Mouse (Mus musculus): ENCODE measurements around the gene Ldhc.
"Not testable (repeated sequence)": the region's sequence is repeated elsewhere in the genome, so short reads cannot be mapped to it uniquely, and the experiment has no call there.

The Ldhc gene

DNA sequence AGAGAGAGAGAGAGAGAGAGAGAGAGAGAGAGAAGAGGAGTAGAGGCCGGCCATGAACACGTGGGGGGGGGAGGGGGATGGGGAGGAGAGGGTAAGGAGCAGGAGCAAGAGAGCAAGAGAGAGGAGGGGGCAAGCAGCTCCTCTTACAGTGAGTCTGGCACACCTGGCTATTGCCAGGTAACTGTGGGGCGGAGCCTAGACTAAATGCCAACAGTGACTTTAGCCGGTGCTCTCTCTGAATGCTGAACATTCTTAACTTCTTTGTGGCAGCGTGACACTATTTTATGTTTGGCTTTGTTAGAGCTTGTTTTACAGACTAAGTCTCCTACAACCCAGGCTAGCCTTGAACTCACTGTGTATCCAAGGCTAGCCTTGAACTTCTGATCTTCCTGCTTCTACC lies 18.7 kb upstream of the Ldhc start:
- DNase-seq (ENCODE audit: low spot score), result no peak

DNA sequence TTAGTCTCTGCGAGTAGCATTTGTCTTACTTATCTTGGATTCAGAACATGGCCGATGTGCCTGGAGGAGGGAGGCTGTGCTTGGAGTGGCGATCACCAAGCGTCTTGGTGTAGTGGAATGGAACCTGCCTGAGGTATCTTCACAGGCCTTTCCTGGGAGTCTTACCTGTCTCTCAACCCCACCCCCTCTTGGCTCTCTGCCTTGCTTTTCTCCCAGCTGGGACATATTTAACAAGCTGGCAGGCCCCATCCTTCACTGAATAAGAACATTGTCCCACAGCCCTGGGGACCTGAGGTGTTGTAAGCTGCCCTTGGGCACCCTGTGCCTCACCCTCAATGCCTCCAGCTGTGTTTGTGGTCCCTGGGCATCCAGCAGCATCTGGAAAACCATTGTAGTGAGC lies 17.4 kb upstream of the Ldhc start:
- DNase-seq (ENCODE audit: low spot score), result no peak

GRCm38 (mm10) chr7:46845211-46845977 lies 15.6 kb upstream of the Ldhc start:
- peak; percentile 88 for DNase-seq (ENCODE audit: low spot score)

GRCm38 (mm10) chr7:46845978-46846485 lies 15.0 kb upstream of the Ldhc start:
- DNase-seq (ENCODE audit: low spot score), result no peak

DNA sequence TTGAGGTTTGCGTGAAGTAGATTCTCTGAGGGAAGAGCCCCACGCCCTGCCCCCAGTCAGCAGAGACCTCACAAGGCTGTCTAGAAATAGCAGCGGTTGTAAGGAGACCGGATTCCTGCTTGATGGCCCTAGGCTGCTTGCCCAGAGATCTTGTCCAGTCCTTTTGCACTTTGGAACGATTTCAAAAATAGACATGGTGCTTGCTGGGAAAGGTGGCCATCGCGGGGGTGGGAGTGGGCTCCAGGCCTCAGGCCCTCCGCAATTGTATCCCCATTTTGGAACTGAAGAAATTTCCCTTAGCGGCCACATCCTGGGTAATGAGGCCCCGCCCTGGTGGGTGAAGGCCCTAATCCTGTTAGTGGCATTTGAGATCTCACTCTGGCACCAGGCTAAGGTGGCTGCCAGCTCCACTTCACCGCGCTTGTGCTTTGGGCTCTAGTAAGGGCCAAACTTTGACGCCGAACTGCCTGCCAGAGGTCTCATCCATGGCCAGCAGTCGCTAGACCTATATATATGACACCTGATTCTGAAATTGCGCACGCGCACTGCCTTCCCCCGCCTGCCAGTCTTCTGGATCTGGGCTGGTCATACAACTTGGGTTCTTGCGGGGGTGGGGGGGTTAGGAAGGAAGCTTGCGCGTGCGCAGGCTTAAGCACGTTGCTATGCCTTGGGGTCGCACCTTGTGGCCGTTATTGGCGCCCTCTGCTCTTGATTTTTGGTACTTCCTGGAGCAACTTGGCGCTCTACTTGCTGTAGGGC lies 14.3 kb upstream of the Ldhc start:
- peak; percentile 23 for DNase-seq (ENCODE audit: low spot score)

DNA sequence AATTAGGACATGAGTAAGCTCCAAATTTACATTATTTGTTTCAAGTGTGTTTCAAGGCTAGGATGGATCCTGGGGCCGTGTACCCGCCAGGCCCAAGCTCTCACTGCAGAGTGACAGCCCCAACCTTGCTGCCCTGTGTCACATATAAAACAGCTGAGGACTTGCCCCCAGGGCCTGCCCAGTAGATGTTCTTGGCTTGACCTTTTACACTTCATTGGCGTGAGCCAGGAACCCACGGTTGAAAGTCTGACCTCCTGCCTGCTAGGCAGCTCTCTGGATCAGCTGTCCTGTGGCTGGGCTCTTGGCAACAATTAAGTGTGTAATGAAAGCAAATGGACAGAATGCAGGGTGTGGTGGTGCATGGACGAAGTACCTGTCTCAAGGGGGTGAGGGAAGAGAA lies 11.7 kb upstream of the Ldhc start:
- no peak for DNase-seq (ENCODE audit: low spot score)

DNA sequence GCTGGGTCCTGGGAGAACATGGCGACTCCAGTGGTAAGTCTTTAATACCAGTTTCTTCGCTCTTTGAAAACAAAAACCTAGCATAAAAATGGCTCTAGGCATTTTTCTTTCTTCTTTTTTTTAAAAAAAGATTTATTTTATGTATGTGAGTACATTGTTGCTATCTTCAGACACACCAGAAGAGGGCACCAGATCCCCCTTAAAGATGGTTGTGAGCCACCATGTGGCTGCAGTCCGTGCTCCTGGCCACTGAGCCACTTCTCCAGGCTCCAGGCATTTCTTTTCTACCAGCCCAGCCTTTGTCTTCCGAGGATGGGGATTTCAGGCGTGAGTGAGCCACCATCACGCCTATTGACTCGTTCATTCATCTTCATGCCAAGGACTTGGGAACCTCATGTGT lies 10.0 kb upstream of the Ldhc start:
- no peak for DNase-seq (ENCODE audit: low spot score)

GRCm38 (mm10) chr7:46852666-46853065 lies 8.3 kb upstream of the Ldhc start:
- DNase-seq (ENCODE audit: low spot score), result no peak

DNA sequence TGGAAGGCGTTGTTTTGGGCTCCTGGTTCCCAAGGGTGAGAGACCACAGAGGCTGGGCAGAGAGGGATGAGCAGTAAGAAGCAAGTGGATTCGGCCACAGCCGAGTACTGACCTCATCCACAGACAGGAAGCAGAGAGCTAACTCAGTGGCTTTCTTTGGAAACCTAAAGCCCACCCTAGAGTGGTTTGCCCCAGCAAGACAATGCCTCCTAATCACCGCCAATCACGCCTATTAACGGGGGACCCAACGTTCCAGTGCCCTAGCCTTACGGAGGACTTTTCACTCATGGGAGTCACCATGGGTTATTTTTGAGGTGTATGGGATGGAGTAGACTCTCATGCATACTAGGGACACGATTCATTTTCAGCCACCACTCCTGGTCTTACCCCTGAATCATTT lies 7.6 kb upstream of the Ldhc start:
- DNase-seq (ENCODE audit: low spot score), result no peak

DNA sequence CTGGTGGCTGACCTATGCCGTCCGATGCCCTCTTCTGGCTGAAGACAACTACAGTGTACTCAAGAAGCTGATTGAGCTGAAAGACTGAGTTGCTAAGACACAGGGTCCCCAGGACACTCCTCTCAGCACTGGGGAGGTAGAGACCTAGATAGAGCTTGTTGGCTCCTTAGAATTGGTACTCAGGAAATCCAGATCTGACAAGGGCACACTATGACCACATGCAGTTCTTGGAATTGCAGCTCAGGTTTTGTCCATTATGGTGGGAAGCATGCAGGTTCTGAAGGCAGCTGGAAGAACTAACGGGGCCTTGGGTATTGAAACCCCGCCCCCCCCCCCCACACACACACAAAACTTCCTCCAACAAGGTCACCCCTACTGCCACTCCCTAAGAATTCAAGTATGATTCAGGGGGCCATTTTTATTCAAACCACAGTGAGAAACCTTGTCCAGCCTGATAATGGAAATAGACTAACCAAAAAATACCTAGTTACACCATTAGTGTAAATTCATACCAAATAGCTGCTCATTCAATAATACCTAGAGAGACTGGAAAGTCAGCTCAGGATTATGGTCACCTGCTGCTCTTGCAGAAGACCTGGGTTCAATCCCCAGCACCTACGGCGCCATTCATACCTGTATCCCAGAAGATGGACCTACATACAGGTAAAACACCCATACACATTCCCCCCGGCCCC lies 5.0 kb upstream of the Ldhc start:
- no peak for DNase-seq (ENCODE audit: low spot score)

DNA sequence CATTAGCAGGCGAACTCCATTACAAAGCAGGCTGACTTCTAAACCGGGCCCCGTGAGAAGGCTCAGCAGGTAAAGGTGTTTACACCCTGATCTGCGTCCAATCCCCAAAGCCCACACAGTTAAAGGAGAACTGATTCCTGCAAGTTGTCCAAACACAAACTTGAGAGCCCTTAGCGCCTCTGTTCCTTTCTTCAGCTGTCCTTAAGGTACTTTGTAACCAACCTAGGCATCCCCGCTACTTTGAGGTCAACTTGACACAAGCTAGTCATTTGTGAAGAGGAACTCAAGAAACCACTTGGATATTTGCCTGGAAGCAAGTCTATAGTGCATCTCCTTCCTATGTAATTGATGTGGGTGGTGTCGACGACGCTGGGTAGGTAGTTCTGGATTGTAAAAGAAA lies 3.6 kb upstream of the Ldhc start:
- no peak for DNase-seq (ENCODE audit: low spot score)

DNA sequence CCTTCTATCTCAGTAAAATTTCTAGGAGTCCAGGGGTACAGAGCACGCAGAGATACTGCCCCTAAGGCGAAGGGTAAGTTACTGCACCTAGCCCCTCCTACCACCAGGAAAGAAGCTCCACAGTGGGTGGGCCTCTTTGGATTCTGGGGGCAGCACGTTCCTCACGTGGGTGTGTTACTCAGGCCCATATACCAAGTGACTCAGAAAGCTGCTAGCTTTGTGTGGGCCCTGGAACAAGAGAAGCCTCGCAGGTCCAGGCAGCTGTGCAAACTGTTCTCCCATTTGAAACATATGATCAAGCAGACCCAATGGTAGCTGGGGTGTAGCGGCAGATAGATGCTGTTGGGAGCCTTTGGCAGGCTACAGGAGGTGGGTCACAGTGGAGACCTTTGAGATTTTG lies 2.0 kb upstream of the Ldhc start:
- DNase-seq (ENCODE audit: low spot score), result no peak

DNA sequence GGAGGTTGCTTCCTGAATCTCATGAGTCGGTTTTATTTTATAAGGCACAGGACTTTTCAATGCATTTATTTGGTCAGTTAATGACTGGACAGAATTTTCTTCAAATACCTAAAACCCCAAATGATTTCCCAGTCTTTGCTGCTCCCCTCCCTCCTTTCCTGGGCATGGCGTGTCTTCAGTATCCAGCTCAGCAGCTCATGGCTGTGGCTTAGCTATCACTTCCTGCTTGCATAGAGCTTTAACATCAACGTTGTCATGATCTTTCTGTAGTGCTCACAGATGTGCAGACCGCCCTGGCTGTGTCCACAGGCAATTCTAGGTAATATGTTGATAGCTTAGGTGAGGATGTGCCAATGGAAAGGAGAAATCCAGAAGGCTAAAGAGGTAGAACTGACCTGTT lies 11.0 kb downstream of the Ldhc start:
- no peak for DNase-seq (ENCODE audit: low spot score)

DNA sequence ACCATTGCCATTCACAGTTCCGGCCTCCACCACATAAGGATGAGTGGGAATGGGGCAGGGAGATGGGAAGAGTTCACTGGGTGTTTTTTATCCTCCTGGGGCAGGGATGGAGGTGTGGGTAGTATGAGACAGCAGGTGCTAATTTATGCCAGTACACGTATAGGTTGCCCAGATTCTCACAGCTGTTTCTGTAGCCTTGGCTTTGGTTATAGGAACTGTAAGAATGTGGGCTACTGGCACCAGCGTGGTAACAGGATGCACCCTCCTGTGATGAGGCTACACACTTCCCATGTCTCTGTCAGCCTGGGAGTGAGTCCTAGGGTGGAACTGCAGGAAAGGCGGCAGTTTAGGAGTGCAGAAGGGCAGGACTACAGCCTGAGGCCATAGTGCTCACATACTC lies 15.8 kb downstream of the Ldhc start:
- no peak for DNase-seq (ENCODE audit: low spot score)

DNA sequence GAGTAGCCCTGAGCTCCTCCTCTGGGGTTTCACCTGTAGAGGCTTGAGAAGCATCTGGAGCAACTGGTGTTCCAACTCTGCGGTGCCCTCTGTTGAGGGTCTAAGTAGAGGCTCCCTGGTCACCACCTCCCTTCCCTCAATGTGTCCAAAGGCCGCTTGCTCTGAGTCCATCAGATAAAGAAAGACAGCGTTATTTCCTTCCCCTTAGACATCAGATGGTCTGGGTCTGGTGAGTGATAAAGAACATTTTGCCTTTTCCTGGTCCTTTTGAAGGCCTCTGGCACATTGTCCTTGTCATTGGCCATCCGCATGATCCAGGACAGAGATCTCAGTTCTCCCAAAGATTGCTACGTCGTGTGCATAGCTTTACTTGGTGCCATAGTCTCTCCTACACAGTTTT lies 16.3 kb downstream of the Ldhc start:
- no peak for DNase-seq (ENCODE audit: low spot score)

DNA sequence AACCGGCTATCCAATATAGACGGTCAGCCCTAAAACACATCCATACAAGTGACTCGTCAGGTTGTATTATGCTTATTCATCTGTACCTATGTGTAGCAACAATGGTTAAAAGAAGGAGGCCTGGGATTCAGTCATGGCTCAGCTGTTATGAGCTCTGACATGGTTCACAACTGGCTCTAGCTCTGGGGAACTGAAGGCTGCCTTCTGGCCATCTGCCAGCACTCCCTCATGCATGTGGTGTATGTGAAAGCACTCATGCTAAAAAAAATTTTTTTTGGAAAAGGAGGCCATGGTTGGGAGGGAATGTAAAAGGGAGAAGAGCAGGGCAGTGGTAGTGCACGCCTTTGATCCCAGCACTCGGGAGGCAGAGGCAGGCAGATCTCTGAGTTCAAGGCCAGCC lies 18.8 kb downstream of the Ldhc start:
- no peak for DNase-seq (ENCODE audit: low spot score)

GRCm38 (mm10) chr7:46880992-46881391 lies 20.0 kb downstream of the Ldhc start:
- no peak for DNase-seq (ENCODE audit: low spot score)

DNA sequence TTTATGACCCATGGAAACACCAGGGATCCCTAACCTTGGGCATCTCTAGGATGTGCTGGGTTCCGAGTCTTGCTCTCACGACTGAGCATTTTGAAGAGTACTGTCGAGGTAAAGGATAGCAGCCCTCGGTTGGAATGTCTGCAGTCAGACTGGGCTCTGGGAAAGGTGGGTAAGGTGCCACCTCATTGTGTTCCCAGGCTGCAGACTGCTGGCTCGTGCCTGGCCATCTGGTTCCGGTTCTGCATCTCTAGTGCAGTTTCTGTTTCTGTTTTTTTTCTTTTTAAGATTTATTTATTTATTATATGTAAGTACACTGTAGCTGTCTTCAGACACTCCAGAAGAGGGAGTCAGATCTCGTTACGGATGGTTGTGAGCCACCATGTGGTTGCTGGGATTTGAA lies 20.9 kb downstream of the Ldhc start:
- not testable (repeated sequence) for DNase-seq (ENCODE audit: low spot score)

DNA sequence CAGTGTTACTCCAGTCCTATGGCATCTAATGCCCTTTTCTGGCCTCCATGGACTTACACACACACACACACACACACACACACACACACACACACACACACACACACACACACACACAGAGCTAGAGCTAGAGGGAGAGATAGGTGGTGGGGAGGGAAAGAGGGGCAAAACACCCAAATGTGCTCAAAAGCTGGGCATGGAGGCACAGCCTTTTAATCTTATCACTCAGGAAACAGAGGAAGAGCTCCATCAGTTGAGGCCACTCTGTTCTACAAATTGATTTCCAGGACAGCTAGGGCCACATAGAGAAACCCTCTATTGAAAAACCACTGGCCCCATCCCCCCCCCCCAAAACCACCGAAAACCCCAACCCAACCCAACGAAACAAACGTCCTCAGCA lies 22.3 kb downstream of the Ldhc start:
- DNase-seq (ENCODE audit: low spot score), result no peak

DNA sequence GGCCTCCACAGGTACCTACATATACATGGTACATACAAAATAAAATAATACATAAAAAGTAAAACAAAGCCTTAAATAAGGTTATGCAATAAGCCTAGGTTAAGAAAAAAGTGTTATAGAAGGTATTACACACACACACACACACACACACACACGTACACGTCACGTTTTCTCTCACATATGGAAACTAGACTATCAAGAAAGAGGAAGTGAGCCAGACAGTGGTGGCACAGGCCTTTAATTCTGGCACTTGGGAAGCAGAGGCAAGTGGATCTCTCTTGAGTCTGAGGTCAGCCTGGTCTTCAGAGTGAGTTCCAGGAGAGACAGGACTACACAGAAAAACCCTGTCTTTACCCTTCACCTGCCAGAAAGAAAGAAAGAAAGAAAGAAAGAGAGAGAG lies 34.5 kb downstream of the Ldhc start:
- no peak for DNase-seq (ENCODE audit: low spot score)

GRCm38 (mm10) chr7:46899343-46899742 lies 38.3 kb downstream of the Ldhc start:
- DNase-seq (ENCODE audit: low spot score), result no peak

GRCm38 (mm10) chr7:46911250-46911649 lies 50.2 kb downstream of the Ldhc start:
- DNase-seq (ENCODE audit: low spot score), result no peak

DNA sequence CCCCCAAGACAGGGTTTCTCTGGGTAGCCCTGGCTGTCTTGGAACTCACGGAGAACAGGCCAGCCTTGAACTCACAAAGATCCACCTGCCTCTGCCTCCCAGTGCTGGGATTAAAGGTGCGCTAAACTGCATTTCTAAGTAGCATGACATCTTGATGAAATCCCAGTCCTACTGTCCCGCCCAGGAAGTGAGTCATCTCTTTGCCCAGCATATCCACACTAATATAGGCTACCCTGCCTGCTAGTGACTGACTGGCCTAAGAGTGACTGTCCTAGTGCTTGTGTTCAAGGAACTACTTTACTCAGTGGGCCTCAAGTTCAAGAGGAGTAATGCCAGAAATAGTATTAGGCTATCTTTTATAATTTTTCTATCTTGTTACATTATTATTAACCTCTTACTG lies 55.4 kb downstream of the Ldhc start:
- DNase-seq (ENCODE audit: low spot score), result no peak

All from ovary, postnatal 10 days (tissue).